Mouse (Mus musculus): ENCODE data around the gene Trip12. TPM values are rescaled to one million over a fixed set of nuclear protein-coding genes. Genes with fewer than 3 reads are reported as not detected.

Gene Trip12
- polyA plus RNA-seq, 1 experiment from 2014 or later = 53.1 TPM

DNA sequence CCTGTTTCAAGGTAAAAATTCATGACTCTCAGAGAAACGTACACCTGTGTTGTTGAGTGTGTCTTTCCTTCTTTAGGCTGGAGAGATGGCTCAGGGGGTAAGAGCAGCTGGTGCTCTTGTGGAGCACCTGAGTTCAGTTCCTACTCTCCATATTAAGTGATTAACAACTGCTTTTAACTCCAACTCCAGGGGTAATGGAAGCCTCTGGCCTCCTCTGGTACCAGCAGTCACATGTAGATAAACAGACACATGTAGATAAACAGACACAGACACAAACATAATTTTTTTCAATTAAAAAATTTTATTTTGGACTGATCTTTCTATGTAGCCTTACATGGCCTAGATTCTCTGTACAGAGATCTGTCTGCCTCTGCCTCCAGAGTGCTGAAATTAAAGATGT lies 13.4 kb upstream of the Trip12 start:
- ATAC-seq (replicated peaks) = no peak
- 83% methylated on average over 1 of the region's 1 CpGs for WGBS
- no peak overlapping the region for H3K27ac ChIP-seq
- H3K4me2 ChIP-seq = no peak overlapping the region
- no peaks in the 10 kb centered on the region for H3K4me1 ChIP-seq
- no peaks in the 10 kb centered on the region for H3K36me3 ChIP-seq (replicated peaks)
- no peaks in the 10 kb centered on the region for H3K9me3 ChIP-seq
- H3K4me3 ChIP-seq = no peak overlapping the region
- H3K27me3 ChIP-seq (replicated peaks) = no peaks in the 10 kb centered on the region
- H3K9ac ChIP-seq = no peak overlapping the region

GRCm38 (mm10) chr1:84851512-84852235 lies 11.4 kb upstream of the Trip12 start:
- no peak for ATAC-seq (replicated peaks)
- Histone ChIP-seq H3K9ac (no peak overlapping the region), H3K9me3 (no peaks in the 10 kb centered on the region), H3K4me3 (no peak overlapping the region), H3K36me3 (replicated peaks) (no peaks in the 10 kb centered on the region), H3K27me3 (replicated peaks) (no peaks in the 10 kb centered on the region), H3K27ac (no peak overlapping the region), H3K4me2 (no peak overlapping the region), H3K4me1 (no peaks in the 10 kb centered on the region)
- 33% methylated on average over 9 of the region's 9 CpGs for WGBS

GRCm38 (mm10) chr1:84850471-84850870 lies 10.2 kb upstream of the Trip12 start:
- WGBS = 86% methylated on average over 7 of the region's 7 CpGs
- Histone ChIP-seq H3K9ac (no peak overlapping the region), H3K4me2 (no peak overlapping the region), H3K27me3 (replicated peaks) (no peaks in the 10 kb centered on the region), H3K9me3 (no peaks in the 10 kb centered on the region), H3K27ac (no peak overlapping the region), H3K4me3 (no peak overlapping the region), H3K36me3 (replicated peaks) (no peaks in the 10 kb centered on the region), H3K4me1 (no peaks in the 10 kb centered on the region)
- ATAC-seq (replicated peaks) = no peak

DNA sequence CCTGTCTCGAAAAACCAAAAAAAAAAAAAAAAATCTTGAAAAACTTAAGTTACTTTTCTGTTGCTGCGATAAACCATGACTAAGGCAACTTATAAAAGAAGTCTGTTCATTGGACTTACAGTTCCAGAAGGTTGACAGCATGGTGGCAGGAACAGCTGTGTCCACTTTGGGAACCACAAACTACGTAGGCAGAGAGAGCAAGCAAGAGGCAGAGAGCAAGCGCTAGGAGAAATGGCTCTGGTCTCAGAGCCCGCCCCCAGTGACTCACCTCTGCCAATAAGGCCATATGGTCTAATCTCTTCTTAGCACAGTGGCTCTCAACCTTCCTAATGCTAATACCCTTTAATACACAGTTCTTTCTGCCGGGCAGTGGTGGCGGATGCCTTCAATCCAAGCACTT lies 9.5 kb upstream of the Trip12 start:
- Histone ChIP-seq H3K4me2 (no peak overlapping the region), H3K9me3 (no peaks in the 10 kb centered on the region), H3K27me3 (replicated peaks) (no peaks in the 10 kb centered on the region), H3K9ac (no peak overlapping the region), H3K4me1 (no peaks in the 10 kb centered on the region), H3K4me3 (no peak overlapping the region), H3K27ac (no peak overlapping the region), H3K36me3 (replicated peaks) (no peaks in the 10 kb centered on the region)
- ATAC-seq (replicated peaks) = no peak
- 92% methylated on average over 7 of the region's 7 CpGs for WGBS

DNA sequence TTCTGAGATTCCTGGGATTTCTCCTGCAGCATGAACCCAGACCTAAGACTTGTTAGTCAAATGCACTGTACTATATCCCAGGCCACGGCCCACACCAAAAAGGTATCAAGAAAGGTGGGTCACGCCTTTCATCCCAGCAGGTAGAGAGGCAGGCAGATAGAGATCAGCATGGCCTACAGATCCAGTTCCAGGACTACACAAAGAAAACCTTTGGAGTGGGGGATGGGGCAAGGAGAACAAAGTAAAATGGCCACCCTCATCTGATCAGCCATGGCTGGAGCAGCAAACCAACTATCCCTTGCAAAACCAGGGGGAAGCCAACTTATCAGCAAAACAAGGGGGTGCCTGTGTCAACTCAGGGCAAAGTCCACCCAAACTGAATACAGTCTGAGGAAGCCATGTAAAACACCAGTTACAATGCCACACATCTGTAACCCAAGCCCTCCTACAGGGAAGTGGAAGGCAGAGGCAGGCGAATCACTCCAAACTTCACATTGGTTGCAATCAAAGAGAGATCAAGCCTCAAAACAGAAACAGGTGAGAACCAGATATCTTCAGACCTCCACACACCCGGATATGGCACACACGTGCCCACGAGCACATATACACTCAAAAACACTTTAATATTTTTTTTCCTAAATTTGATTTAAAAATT lies 8.6 kb upstream of the Trip12 start:
- H3K36me3 ChIP-seq (replicated peaks) = no peaks in the 10 kb centered on the region
- H3K27me3 ChIP-seq (replicated peaks) = no peaks in the 10 kb centered on the region
- ATAC-seq (replicated peaks) = no peak
- H3K4me3 ChIP-seq = no peak overlapping the region
- H3K9ac ChIP-seq = no peak overlapping the region
- H3K4me2 ChIP-seq = no peak overlapping the region
- WGBS = 96% methylated on average over 6 of the region's 6 CpGs
- H3K4me1 ChIP-seq = no peaks in the 10 kb centered on the region
- no peak overlapping the region for H3K27ac ChIP-seq
- H3K9me3 ChIP-seq = no peaks in the 10 kb centered on the region

GRCm38 (mm10) chr1:84848335-84848734 lies 8.0 kb upstream of the Trip12 start:
- no peaks in the 10 kb centered on the region for H3K27me3 ChIP-seq (replicated peaks)
- no peak overlapping the region for H3K4me3 ChIP-seq
- H3K4me1 ChIP-seq = no peaks in the 10 kb centered on the region
- no peak for ATAC-seq (replicated peaks)
- no peaks in the 10 kb centered on the region for H3K9me3 ChIP-seq
- H3K4me2 ChIP-seq = no peak overlapping the region
- no peak overlapping the region for H3K27ac ChIP-seq
- no peaks in the 10 kb centered on the region for H3K36me3 ChIP-seq (replicated peaks)
- no peak overlapping the region for H3K9ac ChIP-seq
- 92% methylated on average over 3 of the region's 3 CpGs for WGBS

DNA sequence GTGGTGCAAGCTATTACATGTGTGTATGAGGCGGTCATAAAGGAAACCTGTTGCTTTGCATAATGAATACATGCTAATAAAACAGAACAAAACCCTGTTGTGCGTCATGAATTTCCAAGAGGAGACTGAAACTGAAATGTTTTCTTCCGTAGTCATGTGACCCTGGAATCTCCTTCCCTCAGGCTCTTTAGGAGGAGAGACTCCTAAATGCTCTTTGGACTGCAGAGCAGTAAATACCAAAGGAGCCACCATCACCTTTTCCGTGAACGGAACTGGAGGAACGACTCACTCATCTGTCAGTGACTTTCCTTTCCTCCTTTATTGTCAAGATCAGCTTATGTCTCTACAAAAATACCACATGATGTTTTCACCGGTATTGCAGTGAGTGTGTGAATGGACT lies 7.4 kb upstream of the Trip12 start:
- no peaks in the 10 kb centered on the region for H3K9me3 ChIP-seq
- no peak overlapping the region for H3K27ac ChIP-seq
- 93% methylated on average over 7 of the region's 7 CpGs for WGBS
- no peak overlapping the region for H3K9ac ChIP-seq
- no peak overlapping the region for H3K4me2 ChIP-seq
- H3K27me3 ChIP-seq (replicated peaks) = no peaks in the 10 kb centered on the region
- no peaks in the 10 kb centered on the region for H3K36me3 ChIP-seq (replicated peaks)
- H3K4me1 ChIP-seq = no peaks in the 10 kb centered on the region
- no peak overlapping the region for H3K4me3 ChIP-seq
- no peak for ATAC-seq (replicated peaks)

- ATAC-seq (replicated peaks) = no peak
- Histone ChIP-seq H3K4me1 (peaks cover 10% of the 10 kb centered on the region), H3K27me3 (replicated peaks) (no peaks in the 10 kb centered on the region), H3K27ac (no peak overlapping the region), H3K36me3 (replicated peaks) (no peaks in the 10 kb centered on the region), H3K4me3 (no peak overlapping the region), H3K9ac (no peak overlapping the region), H3K9me3 (no peaks in the 10 kb centered on the region), H3K4me2 (no peak overlapping the region)
- 98% methylated on average over 2 of the region's 2 CpGs for WGBS
Observed at GRCm38 (mm10) chr1:84843366-84843765, 3.0 kb upstream of the Trip12 start.

- peak overlapping the region; percentile 99; the same call in 1 of the 2 replicates for H3K27ac ChIP-seq
Observed at GRCm38 (mm10) chr1:84841061-84841460, 745 bp upstream of the Trip12 start.

GRCm38 (mm10) chr1:84839309-84840017 lies 853 bp downstream of the Trip12 start, which contains the start of gene Fbxo36:
Fbxo36 (plus strand) TSS chr1:84839841.
- peak within 1 kb of the TSS; percentile 65 for H3K4me2 ChIP-seq
- no peaks in the 10 kb centered on the region for H3K27me3 ChIP-seq (replicated peaks)
- no peaks in the 10 kb centered on the region for H3K36me3 ChIP-seq (replicated peaks)
- peak within 1 kb of the TSS; percentile 99 for H3K27ac ChIP-seq
- peak; percentile 87 for ATAC-seq (replicated peaks)
- H3K4me3 ChIP-seq = peak within 1 kb of the TSS; percentile 96
- peaks cover 32% of the 10 kb centered on the region for H3K4me1 ChIP-seq
- H3K9ac ChIP-seq = peak within 1 kb of the TSS; percentile 95
- under 1% methylated on average over 54 of the region's 54 CpGs for WGBS
- no peaks in the 10 kb centered on the region for H3K9me3 ChIP-seq

More at GRCm38 (mm10) chr1:84841061-84841460, 745 bp upstream of the Trip12 start:
- Histone ChIP-seq H3K4me3 (peak overlapping the region; percentile 96), H3K4me2 (peak overlapping the region; percentile 65), H3K4me1 (peaks cover 30% of the 10 kb centered on the region), H3K36me3 (replicated peaks) (no peaks in the 10 kb centered on the region), H3K27me3 (replicated peaks) (no peaks in the 10 kb centered on the region), H3K9me3 (no peaks in the 10 kb centered on the region), H3K9ac (peak overlapping the region; percentile 95; the same call in 1 of the 2 replicates)
- 54% methylated on average over 3 of the region's 3 CpGs for WGBS
- no peak for ATAC-seq (replicated peaks)

DNA sequence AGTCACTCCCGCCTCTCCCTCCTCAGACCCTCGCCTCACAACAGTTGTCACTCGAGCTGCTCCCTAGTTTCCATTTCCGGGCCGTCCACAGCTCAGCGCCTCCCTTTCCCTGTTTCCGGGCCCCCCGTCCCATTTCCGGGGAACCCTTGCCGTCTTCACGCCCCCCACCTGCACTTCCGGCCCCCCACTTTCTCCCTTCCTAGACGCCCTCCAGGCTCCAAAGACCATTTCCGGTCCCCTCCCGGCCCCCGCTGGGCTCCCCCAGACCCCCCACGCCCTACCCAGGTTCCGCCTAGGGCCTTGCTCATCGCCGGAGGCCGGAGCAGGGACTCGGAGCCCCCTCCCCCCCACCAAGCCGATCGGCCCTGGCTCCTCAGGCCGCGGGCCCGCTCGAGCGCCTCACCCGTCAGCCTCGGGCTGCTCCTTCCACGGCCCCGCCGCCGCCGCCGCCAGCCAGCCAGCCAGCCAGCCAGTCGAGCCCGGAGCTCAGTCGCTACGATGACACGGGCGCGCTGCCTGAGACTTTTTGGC lies 1.6 kb downstream of the Trip12 start:
- Histone ChIP-seq H3K4me1 (peaks cover 32% of the 10 kb centered on the region), H3K9ac (peak overlapping the region; percentile 95), H3K9me3 (no peaks in the 10 kb centered on the region), H3K4me3 (peak overlapping the region; percentile 96), H3K27ac (peak overlapping the region; percentile 99), H3K36me3 (replicated peaks) (no peaks in the 10 kb centered on the region), H3K27me3 (replicated peaks) (no peaks in the 10 kb centered on the region), H3K4me2 (peak overlapping the region; percentile 65)
- ATAC-seq (replicated peaks) = peak; percentile 75
- WGBS = under 1% methylated on average over 38 of the region's 44 CpGs

DNA sequence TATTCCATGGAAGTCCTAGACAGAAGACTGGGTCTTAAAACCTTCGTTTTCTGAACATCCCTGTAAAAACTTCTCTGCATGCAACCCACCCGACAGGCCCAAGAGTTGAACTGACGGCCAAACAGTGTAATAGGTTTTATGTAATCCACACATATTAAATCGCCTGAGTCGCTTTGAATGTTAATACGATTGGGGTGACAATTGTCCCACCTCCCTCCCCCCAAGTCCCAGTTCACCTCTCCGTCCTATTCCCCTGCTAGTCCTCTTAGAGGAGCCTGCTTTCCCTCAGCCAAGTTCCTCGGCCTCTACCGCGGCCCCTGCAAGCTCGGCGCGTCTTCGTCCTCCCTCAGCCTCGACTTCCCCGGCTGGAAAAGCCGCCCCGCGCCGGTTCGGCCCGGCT lies 2.2 kb downstream of the Trip12 start:
- Histone ChIP-seq H3K4me3 (peak overlapping the region; percentile 96), H3K27me3 (replicated peaks) (no peaks in the 10 kb centered on the region), H3K27ac (peak overlapping the region; percentile 99), H3K4me1 (peaks cover 32% of the 10 kb centered on the region), H3K9me3 (no peaks in the 10 kb centered on the region), H3K9ac (peak overlapping the region; percentile 95), H3K36me3 (replicated peaks) (no peaks in the 10 kb centered on the region), H3K4me2 (peak overlapping the region; percentile 65)
- peak; percentile 27 for ATAC-seq (replicated peaks)
- WGBS = under 1% methylated on average over 22 of the region's 22 CpGs

Measured in midbrain, embryonic 15.5 days (tissue).